Mouse (Mus musculus) heart, embryonic 16.5 days (tissue): ENCODE data around the gene Bscl2. TPM values are rescaled to one million over a fixed set of nuclear protein-coding genes. Genes with fewer than 3 reads are reported as not detected.

Experiments
- ATAC-seq: fragments of 200-750 bp; cut with Nextera tagmentation; replicated peaks from 2 replicates; pipeline ENCODE4 v1.8.0; 2017; ENCODE audit warnings: moderate number of reproducible peaks; ENCODE audit not compliant: insufficient read depth, low FRiP score; ENCODE audit errors: extremely low read depth
- H3K27ac ChIP-seq: fragments of 300-500 bp; sonication (generic); 2 replicates; pipeline ENCODE4 v1.5.1; 2014; ENCODE audit warnings: mild to moderate bottlenecking, low read length, control low read depth, moderate library complexity
- H3K27me3 ChIP-seq: fragments of 300-500 bp; sonication (generic); 2 replicates; pipeline ENCODE4 v1.6.1; 2014; ENCODE audit warnings: low read length, mixed read lengths; ENCODE audit not compliant: control insufficient read depth, insufficient read depth
- H3K36me3 ChIP-seq: fragments of 300-500 bp; sonication (generic); 2 replicates; pipeline ENCODE4 v1.6.1; 2014; ENCODE audit not compliant: control insufficient read depth, insufficient read depth
- H3K4me1 ChIP-seq: fragments of 300-500 bp; sonication (generic); 2 replicates; pipeline ENCODE4 v1.6.1; 2014; ENCODE audit warnings: low read length, mixed read lengths; ENCODE audit not compliant: control insufficient read depth, insufficient read depth
- H3K4me2 ChIP-seq: fragments of 300-500 bp; sonication (generic); 2 replicates; pipeline ENCODE4 v1.6.1; 2014; ENCODE audit warnings: low read depth, mild to moderate bottlenecking, control low read depth, low read length
- H3K4me3 ChIP-seq: fragments of 300-500 bp; sonication (generic); 2 replicates; pipeline ENCODE4 v1.5.1; 2014; ENCODE audit warnings: mild to moderate bottlenecking, control low read depth, low read length
- H3K9ac ChIP-seq: fragments of 300-500 bp; sonication (generic); 2 replicates; pipeline ENCODE4 v1.6.1; 2014; ENCODE audit warnings: low read length, control low read depth
- H3K9me3 ChIP-seq: fragments of 300-500 bp; sonication (generic); replicated peaks from 2 replicates; pipeline ENCODE4 v1.6.1; 2016; ENCODE audit warnings: low read length; ENCODE audit not compliant: control insufficient read depth
- WGBS: fragments of 180-500 bp; shearing (Covaris S2); extraction: QIAGEN DNeasy Blood & Tissue Kit; methylation state at CpG from one replicate; pipeline ENCODE4 v1.1.7; 2014; 5-methylcytosine and 5-hydroxymethylcytosine counted together
- polyA plus RNA-seq: library from polyadenylated mRNA; unstranded; fragments of >200 nt; fragmentation: Nextera tagmentation; extraction: Ambion mirVana; gene quantifications from 2 replicates; pipeline ENCODE4 v1.2.1, GENCODE M21; 2015

Bscl2 gene
- polyA plus RNA-seq, 1 experiment from 2014 or later, result 43.9 TPM

- H3K9ac ChIP-seq, result peak overlapping the region; percentile 73
- no peaks in the 10 kb centered on the region for H3K9me3 ChIP-seq
- peaks cover 6% of the 10 kb centered on the region for H3K36me3 ChIP-seq
- H3K4me1 ChIP-seq, result peaks cover 26% of the 10 kb centered on the region
- H3K4me3 ChIP-seq, result peak overlapping the region; percentile 60
- H3K4me2 ChIP-seq, result peak overlapping the region; percentile 70
- WGBS, result 25% methylated on average over 29 of the region's 29 CpGs
- no peak overlapping the region for H3K27ac ChIP-seq
- H3K27me3 ChIP-seq, result no peaks in the 10 kb centered on the region
- ATAC-seq, result peak; percentile 46
These were observed 2.9 kb downstream of the Bscl2 start for GRCm38 (mm10) chr19:8839908-8840791.

GRCm38 (mm10) chr19:8841012-8841411, 3.7 kb downstream of the Bscl2 start:
- no peaks in the 10 kb centered on the region for H3K27me3 ChIP-seq
- H3K4me3 ChIP-seq, result peak overlapping the region; percentile 60
- H3K27ac ChIP-seq, result no peak overlapping the region
- H3K9ac ChIP-seq, result peak overlapping the region; percentile 73
- no peak for ATAC-seq
- H3K9me3 ChIP-seq, result no peaks in the 10 kb centered on the region
- peaks cover 26% of the 10 kb centered on the region for H3K4me1 ChIP-seq
- peaks cover 5% of the 10 kb centered on the region for H3K36me3 ChIP-seq
- peak overlapping the region; percentile 70 for H3K4me2 ChIP-seq
- WGBS, result 86% methylated on average over 7 of the region's 7 CpGs

- H3K36me3 ChIP-seq, result peaks cover 16% of the 10 kb centered on the region
- 83% methylated on average over 6 of the region's 6 CpGs for WGBS
- H3K27ac ChIP-seq, result no peak overlapping the region
- no peak for ATAC-seq
- H3K27me3 ChIP-seq, result no peaks in the 10 kb centered on the region
- no peak overlapping the region for H3K4me2 ChIP-seq
- H3K4me1 ChIP-seq, result peaks cover 25% of the 10 kb centered on the region
- H3K9me3 ChIP-seq, result no peaks in the 10 kb centered on the region
- H3K9ac ChIP-seq, result no peak overlapping the region
- no peak overlapping the region for H3K4me3 ChIP-seq
These were observed 5.7 kb downstream of the Bscl2 start for GRCm38 (mm10) chr19:8842961-8843360.

- Histone ChIP-seq H3K9ac (no peak overlapping the region), H3K36me3 (peaks cover 20% of the 10 kb centered on the region)
- no peak for ATAC-seq
These were observed 7.3 kb downstream of the Bscl2 start for GRCm38 (mm10) chr19:8844371-8845129.

GRCm38 (mm10) chr19:8848356-8848755, 11.1 kb downstream of the Bscl2 start:
- WGBS, result 66% methylated on average over 5 of the region's 5 CpGs
- H3K36me3 ChIP-seq, result peaks cover 17% of the 10 kb centered on the region
- H3K9ac ChIP-seq, result no peak overlapping the region
- no peak overlapping the region for H3K4me2 ChIP-seq
- H3K9me3 ChIP-seq, result no peaks in the 10 kb centered on the region
- H3K27me3 ChIP-seq, result no peaks in the 10 kb centered on the region
- H3K27ac ChIP-seq, result no peak overlapping the region
- peaks cover 11% of the 10 kb centered on the region for H3K4me1 ChIP-seq
- no peak for ATAC-seq
- no peak overlapping the region for H3K4me3 ChIP-seq

More at GRCm38 (mm10) chr19:8844371-8845129, 7.3 kb downstream of the Bscl2 start:
- no peaks in the 10 kb centered on the region for H3K9me3 ChIP-seq
- H3K4me3 ChIP-seq, result no peak overlapping the region
- WGBS, result 61% methylated on average over 5 of the region's 5 CpGs
- H3K4me1 ChIP-seq, result peaks cover 10% of the 10 kb centered on the region
- H3K27ac ChIP-seq, result no peak overlapping the region
- no peaks in the 10 kb centered on the region for H3K27me3 ChIP-seq
- H3K4me2 ChIP-seq, result no peak overlapping the region

GRCm38 (mm10) chr19:8850402-8850901, 13.2 kb downstream of the Bscl2 start, which contains the start of gene Lrrn4cl:
Gene Lrrn4cl (plus strand): TSS chr19:8850768.
- H3K36me3 ChIP-seq, result peaks cover 17% of the 10 kb centered on the region
- no peaks in the 10 kb centered on the region for H3K27me3 ChIP-seq
- H3K4me1 ChIP-seq, result peaks cover 11% of the 10 kb centered on the region
- ATAC-seq, result peak; percentile 66
- H3K9ac ChIP-seq, result peak within 1 kb of the TSS; percentile 30; the same call in 1 of the 2 replicates
- peak within 1 kb of the TSS; percentile 52 for H3K27ac ChIP-seq
- no peaks in the 10 kb centered on the region for H3K9me3 ChIP-seq
- H3K4me2 ChIP-seq, result peak within 1 kb of the TSS; percentile 43; the same call in 1 of the 2 replicates
- 17% methylated on average over 7 of the region's 7 CpGs for WGBS
- H3K4me3 ChIP-seq, result no peak within 1 kb of the TSS

GRCm38 (mm10) chr19:8851639-8852038, 14.4 kb downstream of the Bscl2 start:
- no peak overlapping the region for H3K4me2 ChIP-seq
- H3K36me3 ChIP-seq, result peaks cover 9% of the 10 kb centered on the region
- 45% methylated on average over 7 of the region's 7 CpGs for WGBS
- H3K27ac ChIP-seq, result no peak overlapping the region
- no peak overlapping the region for H3K9ac ChIP-seq
- ATAC-seq, result no peak
- no peak overlapping the region for H3K4me3 ChIP-seq
- H3K4me1 ChIP-seq, result peaks cover 11% of the 10 kb centered on the region
- no peaks in the 10 kb centered on the region for H3K9me3 ChIP-seq
- no peaks in the 10 kb centered on the region for H3K27me3 ChIP-seq

GRCm38 (mm10) chr19:8852236-8852928, 15.1 kb downstream of the Bscl2 start:
- ATAC-seq, result no peak
- H3K4me3 ChIP-seq, result no peak overlapping the region
- WGBS, result 49% methylated on average over 10 of the region's 10 CpGs

More at GRCm38 (mm10) chr19:8852236-8852928, 15.1 kb downstream of the Bscl2 start:
- Histone ChIP-seq H3K9ac (no peak overlapping the region), H3K36me3 (peaks cover 4% of the 10 kb centered on the region; the same call in 1 of the 2 replicates), H3K4me2 (no peak overlapping the region), H3K27ac (no peak overlapping the region), H3K4me1 (peaks cover 11% of the 10 kb centered on the region), H3K27me3 (no peaks in the 10 kb centered on the region), H3K9me3 (no peaks in the 10 kb centered on the region)
